Mouse (Mus musculus): ENCODE measurements around the gene Vmn1r1. TPM values are rescaled to one million over a fixed set of nuclear protein-coding genes. Genes with fewer than 3 reads are reported as not detected.

The Vmn1r1 gene
- total RNA-seq, 4 experiments from 2014 or later = not detected

- no peak for DNase-seq
These were observed 26.8 kb downstream of the Vmn1r1 start for GRCm38 (mm10) chr1:182137204-182138125.

- no peak for DNase-seq
These were observed 33.5 kb downstream of the Vmn1r1 start for GRCm38 (mm10) chr1:182130830-182131229.

- DNase-seq = peak; percentile 83
These were observed 39.3 kb downstream of the Vmn1r1 start for GRCm38 (mm10) chr1:182124924-182125368.

- DNase-seq = peak; percentile 96
These were observed 39.8 kb downstream of the Vmn1r1 start, which contains the start of gene Srp9 for GRCm38 (mm10) chr1:182124506-182124905. TSS of gene Srp9 (plus strand) at chr1:182124737.

- DNase-seq = no peak
These were observed 41.9 kb downstream of the Vmn1r1 start for GRCm38 (mm10) chr1:182122413-182122812.

- no peak for DNase-seq
These were observed 48.5 kb downstream of the Vmn1r1 start for GRCm38 (mm10) chr1:182115651-182116408.

GRCm38 (mm10) chr1:182115197-182115596 lies 49.1 kb downstream of the Vmn1r1 start:
- no peak for DNase-seq

GRCm38 (mm10) chr1:182113587-182114500 lies 50.4 kb downstream of the Vmn1r1 start:
- no peak for DNase-seq

- DNase-seq = no peak
These were observed 51.2 kb downstream of the Vmn1r1 start for GRCm38 (mm10) chr1:182113131-182113530.

- no peak for DNase-seq
These were observed 51.9 kb downstream of the Vmn1r1 start for GRCm38 (mm10) chr1:182112385-182112784.

GRCm38 (mm10) chr1:182111386-182112317 lies 52.6 kb downstream of the Vmn1r1 start:
- no peak for DNase-seq

- no peak for DNase-seq
These were observed 53.4 kb downstream of the Vmn1r1 start for GRCm38 (mm10) chr1:182110708-182111385.

- DNase-seq = no peak
These were observed 54.1 kb downstream of the Vmn1r1 start for GRCm38 (mm10) chr1:182110185-182110584.

GRCm38 (mm10) chr1:182108397-182109099 lies 55.7 kb downstream of the Vmn1r1 start:
- no peak for DNase-seq

- no peak for DNase-seq
These were observed 57.0 kb downstream of the Vmn1r1 start for GRCm38 (mm10) chr1:182107251-182107650.

- DNase-seq = no peak
These were observed 59.3 kb downstream of the Vmn1r1 start for GRCm38 (mm10) chr1:182105023-182105422.
